Mouse (Mus musculus): Measurements from ENCODE around the gene Rfng. TPM values are rescaled to one million over a fixed set of nuclear protein-coding genes. Genes with fewer than 3 reads are reported as not detected.
"Not testable (repeated sequence)": the region's sequence is repeated elsewhere in the genome, so short reads cannot be mapped to it uniquely, and the experiment has no call there.

Gene Rfng
- polyA plus RNA-seq (2015; fragmentation: Nextera tagmentation; extraction: Ambion mirVana) = 98.0 and 98.5 TPM in 2 replicates

DNA sequence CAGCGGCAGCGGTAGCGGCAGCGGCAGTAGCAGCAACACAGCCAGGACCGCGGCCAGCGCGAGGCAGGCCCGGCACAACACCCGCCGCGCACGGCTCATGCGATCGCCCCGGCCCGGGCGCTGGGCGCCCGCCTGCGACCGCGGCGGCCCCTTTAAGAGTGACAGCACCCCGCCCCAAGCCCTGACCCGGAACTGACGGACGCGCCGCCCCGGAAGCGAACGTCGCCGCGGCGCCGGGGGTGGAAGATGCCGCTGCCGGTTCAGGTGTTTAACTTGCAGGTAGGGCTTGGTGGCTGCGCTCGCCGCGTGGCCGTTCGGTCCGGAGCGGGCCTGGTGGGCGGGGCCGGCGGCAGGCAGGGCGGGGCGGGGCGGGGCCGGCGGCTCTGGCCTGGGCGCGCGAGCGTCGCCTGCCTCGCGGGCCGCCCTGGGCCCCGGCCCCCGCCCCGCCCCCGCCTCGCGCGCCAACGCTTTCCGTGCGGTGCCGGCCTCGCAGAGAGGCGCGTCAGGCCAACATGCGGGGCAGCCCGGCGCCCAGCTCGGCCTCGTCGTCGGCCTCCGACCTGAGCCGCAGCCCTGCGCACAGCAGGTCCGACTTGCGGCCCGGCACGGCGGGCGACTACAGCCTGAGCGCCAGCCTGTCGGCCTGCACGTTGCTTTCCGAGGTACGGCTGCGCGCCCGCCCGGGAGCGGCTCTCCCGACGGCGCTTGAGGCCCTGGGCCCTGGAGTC is at the start of gene Rfng, which contains the start of gene Gps1:
TSS of gene Rfng (minus strand) at position 144 of the 728 bp plus-strand sequence.
TSS of gene Gps1 (plus strand) at position 209 of the 728 bp plus-strand sequence.
- no peaks in the 10 kb centered on the region for H3K27me3 ChIP-seq
- H3K9ac ChIP-seq = peak within 1 kb of the TSS; percentile 96
- peak within 1 kb of the TSS; percentile 87 for H3K27ac ChIP-seq
- peak; percentile 82 for ATAC-seq (ENCODE audit: low FRiP score)
- under 1% methylated on average over 91 of the region's 107 CpGs for WGBS
- H3K4me3 ChIP-seq = peak within 1 kb of the TSS; percentile 97
- H3K4me2 ChIP-seq = peak within 1 kb of the TSS; percentile 100
- H3K9me3 ChIP-seq = no peaks in the 10 kb centered on the region
- peaks cover 63% of the 10 kb centered on the region for H3K36me3 ChIP-seq
- peaks cover 29% of the 10 kb centered on the region for H3K4me1 ChIP-seq (replicated peaks)

DNA sequence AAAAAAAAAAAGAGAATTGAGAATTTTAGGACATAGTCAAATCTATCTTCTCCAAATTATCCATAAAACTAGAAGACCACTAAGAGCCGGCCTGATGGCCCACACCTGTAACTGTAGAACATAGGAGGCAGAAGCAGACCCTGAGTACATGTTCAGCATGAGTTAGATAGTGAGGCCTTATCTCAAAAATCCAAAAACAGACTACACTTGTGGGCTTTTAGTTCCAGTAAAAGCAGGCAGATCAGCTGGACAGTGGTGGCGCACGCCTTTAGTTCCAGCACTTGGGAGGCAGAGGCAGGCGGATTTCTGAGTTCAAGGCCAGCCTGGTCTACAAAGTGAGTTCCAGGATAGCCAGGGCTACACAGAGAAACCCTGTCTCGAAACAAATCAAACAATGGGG is 49.0 kb upstream of the Rfng start:
- H3K4me3 ChIP-seq; H3K4me2 ChIP-seq; ATAC-seq (ENCODE audit: low FRiP score); H3K36me3 ChIP-seq; H3K9ac ChIP-seq; H3K27me3 ChIP-seq; H3K9me3 ChIP-seq: not testable (repeated sequence)
- peak overlapping the region; percentile 66; the same call in 1 of the 2 replicates for H3K27ac ChIP-seq
- H3K4me1 ChIP-seq (replicated peaks) = peaks cover 13% of the 10 kb centered on the region
- WGBS = 92% methylated on average over 5 of the region's 5 CpGs

DNA sequence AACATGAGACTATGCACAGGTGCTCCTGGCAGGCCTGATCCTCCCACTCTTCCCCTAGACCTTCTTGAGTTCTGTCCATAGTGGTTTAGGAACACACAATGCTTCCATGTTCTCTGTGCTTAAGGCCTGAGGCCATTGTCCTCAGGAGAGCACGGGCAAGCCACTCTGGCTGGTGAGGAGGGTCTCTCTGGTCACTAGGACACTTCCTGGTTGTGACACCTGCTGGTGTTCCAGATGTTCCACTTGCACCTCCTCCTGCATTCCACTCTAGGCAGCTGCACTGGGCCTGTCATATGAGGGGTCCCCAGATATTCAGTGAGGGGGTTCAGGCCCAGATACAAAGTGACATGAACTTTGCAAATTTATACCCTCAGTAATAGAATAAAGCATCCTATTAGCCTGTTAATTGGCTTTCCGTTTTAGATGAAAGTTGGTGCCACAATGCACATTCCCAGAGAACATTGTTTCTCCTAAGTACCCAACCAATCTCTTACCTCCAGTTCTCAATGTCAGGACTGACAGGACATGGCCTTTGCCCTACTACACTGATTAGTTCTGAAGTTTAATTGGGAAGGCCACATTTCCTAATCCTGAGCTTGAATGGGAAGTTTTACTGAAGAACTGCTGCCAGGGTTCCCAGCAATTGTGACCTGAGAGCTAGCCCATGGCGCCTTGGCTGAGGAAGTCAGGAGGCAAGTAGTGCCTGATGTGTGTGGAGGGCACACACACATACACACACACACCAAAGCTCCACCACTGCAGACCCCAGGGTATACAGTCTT is 47.8 kb upstream of the Rfng start:
- no peak overlapping the region for H3K4me3 ChIP-seq
- no peaks in the 10 kb centered on the region for H3K36me3 ChIP-seq
- ATAC-seq (ENCODE audit: low FRiP score) = no peak
- no peak overlapping the region for H3K4me2 ChIP-seq
- H3K4me1 ChIP-seq (replicated peaks) = peaks cover 13% of the 10 kb centered on the region
- 89% methylated on average over 3 of the region's 3 CpGs for WGBS
- H3K9me3 ChIP-seq = no peaks in the 10 kb centered on the region
- H3K27me3 ChIP-seq = no peaks in the 10 kb centered on the region
- H3K27ac ChIP-seq = no peak overlapping the region
- H3K9ac ChIP-seq = no peak overlapping the region

GRCm38 (mm10) chr11:120830686-120831085 is 46.7 kb upstream of the Rfng start:
- no peak overlapping the region for H3K4me3 ChIP-seq
- 81% methylated on average over 12 of the region's 12 CpGs for WGBS
- no peak overlapping the region for H3K4me2 ChIP-seq
- peaks cover 23% of the 10 kb centered on the region for H3K4me1 ChIP-seq (replicated peaks)
- no peaks in the 10 kb centered on the region for H3K9me3 ChIP-seq
- H3K9ac ChIP-seq = 0 out of 2 replicates have a peak overlapping the region, but pooled peaks have one; percentile 29
- H3K36me3 ChIP-seq = no peaks in the 10 kb centered on the region
- no peak for ATAC-seq (ENCODE audit: low FRiP score)
- no peaks in the 10 kb centered on the region for H3K27me3 ChIP-seq
- H3K27ac ChIP-seq = no peak overlapping the region

GRCm38 (mm10) chr11:120829757-120830532 is 45.9 kb upstream of the Rfng start:
- Histone ChIP-seq H3K36me3 (no peaks in the 10 kb centered on the region), H3K9me3 (no peaks in the 10 kb centered on the region), H3K27me3 (no peaks in the 10 kb centered on the region), H3K9ac (peak overlapping the region; percentile 29; the same call in 1 of the 2 replicates), H3K4me3 (no peak overlapping the region), H3K4me2 (no peak overlapping the region), H3K4me1 (replicated peaks) (peaks cover 31% of the 10 kb centered on the region), H3K27ac (no peak overlapping the region)
- no peak for ATAC-seq (ENCODE audit: low FRiP score)
- WGBS = 90% methylated on average over 10 of the region's 10 CpGs

GRCm38 (mm10) chr11:120828416-120828815 is 44.4 kb upstream of the Rfng start:
- no peak overlapping the region for H3K9ac ChIP-seq
- H3K4me3 ChIP-seq = no peak overlapping the region
- H3K4me1 ChIP-seq (replicated peaks) = peaks cover 21% of the 10 kb centered on the region
- H3K27ac ChIP-seq = no peak overlapping the region
- H3K4me2 ChIP-seq = no peak overlapping the region
- 82% methylated on average over 4 of the region's 4 CpGs for WGBS
- no peaks in the 10 kb centered on the region for H3K36me3 ChIP-seq
- H3K27me3 ChIP-seq = no peaks in the 10 kb centered on the region
- no peak for ATAC-seq (ENCODE audit: low FRiP score)
- no peaks in the 10 kb centered on the region for H3K9me3 ChIP-seq

DNA sequence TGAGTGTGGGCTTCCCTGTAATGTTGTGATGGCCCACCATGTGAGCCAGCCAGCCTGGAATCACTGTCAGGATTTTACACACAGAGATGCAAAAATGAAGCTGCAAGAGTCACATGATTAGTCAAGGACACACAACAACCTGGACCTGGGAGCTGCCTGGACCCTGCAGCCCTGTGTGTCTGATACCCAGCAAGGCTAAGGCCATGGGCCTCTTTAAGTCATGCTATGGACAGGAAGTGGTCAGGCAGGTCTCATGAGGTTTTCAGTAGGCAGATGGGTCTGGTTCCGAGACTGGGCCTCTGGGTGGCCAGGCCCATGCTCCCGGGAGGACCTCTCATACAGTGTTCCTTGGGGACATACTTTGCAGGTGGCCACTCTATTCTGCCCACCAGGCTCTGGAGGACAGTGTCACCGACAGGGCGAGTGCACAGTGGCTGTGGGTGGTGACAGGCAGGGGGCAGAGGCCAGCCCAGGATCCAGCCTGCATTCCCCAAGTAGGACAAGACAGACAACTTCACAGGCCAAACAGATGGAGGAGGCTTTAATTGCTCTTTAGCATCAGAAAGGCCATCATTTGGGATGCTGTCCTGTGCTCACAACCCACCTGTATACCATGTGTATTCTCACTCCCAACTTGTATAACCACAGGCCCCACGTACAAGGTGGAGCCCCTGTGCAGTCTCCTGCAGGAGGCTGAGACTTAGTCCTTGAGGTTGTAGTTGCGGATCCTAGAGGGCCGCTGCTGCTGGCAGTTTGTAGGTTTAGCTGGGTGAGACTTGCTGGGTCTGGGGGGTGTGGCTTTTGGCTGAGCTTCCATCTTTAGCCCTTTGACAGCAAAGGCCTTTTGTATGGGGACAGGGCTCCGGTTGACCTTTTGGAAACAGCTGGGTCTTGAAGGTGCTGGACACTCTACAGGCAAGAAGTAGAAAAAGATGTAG is 42.3 kb upstream of the Rfng start:
- Histone ChIP-seq H3K36me3 (peaks cover 11% of the 10 kb centered on the region), H3K9me3 (no peaks in the 10 kb centered on the region), H3K9ac (peak overlapping the region; percentile 98), H3K4me2 (no peak overlapping the region), H3K4me1 (replicated peaks) (peaks cover 40% of the 10 kb centered on the region), H3K27ac (peak overlapping the region; percentile 100), H3K4me3 (no peak overlapping the region), H3K27me3 (no peaks in the 10 kb centered on the region)
- WGBS = 77% methylated on average over 8 of the region's 8 CpGs
- ATAC-seq (ENCODE audit: low FRiP score) = no peak

DNA sequence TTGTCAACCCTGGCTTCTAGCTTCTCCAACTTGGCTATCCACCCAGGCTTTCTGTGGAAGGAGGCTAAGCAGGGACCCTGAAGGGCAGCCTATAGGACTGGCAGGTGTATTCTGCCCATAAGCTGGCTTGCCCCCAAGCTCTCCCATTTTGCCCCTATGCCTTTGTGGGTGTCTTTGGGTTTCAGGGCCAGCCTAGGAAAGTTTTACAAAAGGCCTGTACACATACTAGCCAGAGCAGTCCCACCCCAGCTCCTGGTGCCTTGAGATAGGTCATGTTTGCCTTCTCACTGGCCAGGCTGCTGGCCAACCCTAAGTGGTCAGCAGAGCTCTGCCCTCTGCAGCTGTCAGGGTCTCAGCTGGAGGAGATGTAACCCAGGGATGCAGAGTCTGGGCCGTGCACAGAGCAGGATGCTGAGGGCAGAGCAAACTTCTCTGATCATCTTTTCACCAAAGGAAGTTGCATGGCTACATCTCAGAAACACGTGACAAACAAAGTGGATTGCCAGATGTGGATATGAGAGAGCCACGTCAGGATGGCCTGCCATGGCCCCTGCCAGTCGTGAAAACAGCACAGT is 41.4 kb upstream of the Rfng start:
- Histone ChIP-seq H3K4me3 (peak overlapping the region; percentile 91), H3K4me1 (replicated peaks) (peaks cover 49% of the 10 kb centered on the region), H3K9ac (peak overlapping the region; percentile 98), H3K27me3 (no peaks in the 10 kb centered on the region), H3K27ac (peak overlapping the region; percentile 100), H3K9me3 (no peaks in the 10 kb centered on the region), H3K36me3 (peaks cover 20% of the 10 kb centered on the region), H3K4me2 (peak overlapping the region; percentile 99)
- 39% methylated on average over 4 of the region's 4 CpGs for WGBS
- ATAC-seq (ENCODE audit: low FRiP score) = no peak

DNA sequence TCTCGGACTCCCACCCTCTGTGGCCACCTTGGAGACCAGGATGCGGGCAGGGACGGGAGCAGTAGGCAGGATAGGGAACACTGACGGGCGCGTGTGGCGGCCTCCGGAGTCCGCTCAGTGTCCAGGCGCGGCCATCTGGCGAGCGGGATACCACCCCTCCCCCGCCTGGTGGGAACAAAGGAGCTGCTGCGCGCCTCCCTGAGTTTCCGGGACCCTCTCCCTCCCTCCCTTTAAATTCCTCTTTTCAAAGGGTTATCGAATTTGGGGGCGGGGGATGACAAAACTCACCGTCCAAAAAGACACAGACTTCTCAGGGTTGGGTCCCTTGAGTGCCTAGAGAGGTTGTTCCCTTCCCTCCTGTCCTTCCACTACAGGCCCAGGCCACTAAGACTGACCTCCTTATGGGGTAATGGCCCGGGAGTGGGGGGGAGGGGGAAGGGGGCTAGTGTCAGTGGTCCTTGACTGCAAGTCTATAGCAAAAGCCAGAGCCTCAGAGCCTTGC is 40.8 kb upstream of the Rfng start:
- Histone ChIP-seq H3K4me2 (peak overlapping the region; percentile 99), H3K9ac (peak overlapping the region; percentile 98), H3K36me3 (peaks cover 25% of the 10 kb centered on the region), H3K4me1 (replicated peaks) (peaks cover 51% of the 10 kb centered on the region), H3K9me3 (no peaks in the 10 kb centered on the region), H3K4me3 (peak overlapping the region; percentile 91), H3K27ac (peak overlapping the region; percentile 100), H3K27me3 (no peaks in the 10 kb centered on the region)
- WGBS = under 1% methylated on average over 21 of the region's 21 CpGs
- peak; percentile 4; the same call in 1 of the 2 replicates for ATAC-seq (ENCODE audit: low FRiP score)

DNA sequence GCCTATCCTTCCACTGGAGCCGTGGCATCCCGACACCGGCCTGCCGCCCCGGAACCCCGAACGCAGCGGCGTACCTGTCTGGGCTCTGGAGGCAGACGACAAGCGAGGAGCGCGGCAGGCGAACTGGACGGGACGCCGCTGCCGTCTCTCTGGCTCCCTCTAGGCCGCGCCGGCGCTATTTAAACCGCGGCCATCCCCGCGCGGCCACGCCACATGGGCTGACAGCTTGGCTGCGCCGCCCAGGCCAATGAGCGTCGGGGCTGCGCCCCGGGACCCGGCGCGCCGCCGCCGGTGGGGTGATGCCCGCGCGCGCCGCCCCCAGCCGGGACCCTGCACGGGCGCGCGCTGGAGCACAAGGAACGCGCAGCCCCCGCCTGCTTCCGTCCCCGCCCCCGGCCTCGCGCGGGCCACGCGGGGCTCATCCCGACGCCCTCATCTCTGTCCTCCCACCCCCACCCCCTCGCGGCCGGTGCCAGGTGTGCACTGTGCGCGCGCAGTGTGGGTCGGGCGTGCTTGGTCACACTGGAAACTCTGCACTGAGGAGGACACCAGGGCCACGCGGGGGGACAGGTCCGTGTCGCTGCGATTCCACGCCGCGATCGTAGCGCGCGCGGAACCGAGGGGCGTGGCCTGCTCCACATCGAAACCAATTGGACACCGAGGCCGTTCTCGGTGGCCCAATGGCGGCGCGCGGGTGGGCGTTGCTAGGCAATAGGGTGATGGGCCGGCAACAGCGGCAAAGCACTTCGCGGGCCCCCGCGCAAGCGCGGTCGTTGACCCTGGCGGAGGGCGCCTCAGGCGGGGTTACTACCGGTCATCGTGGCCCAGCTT is 40.2 kb upstream of the Rfng start, which contains the start of gene Fasn:
TSS of gene Fasn (minus strand) at position 592 of the 831 bp plus-strand sequence.
- peaks cover 51% of the 10 kb centered on the region for H3K4me1 ChIP-seq (replicated peaks)
- peak within 1 kb of the TSS; percentile 91 for H3K4me3 ChIP-seq
- peaks cover 32% of the 10 kb centered on the region for H3K36me3 ChIP-seq
- peak within 1 kb of the TSS; percentile 98 for H3K9ac ChIP-seq
- peak; percentile 92 for ATAC-seq (ENCODE audit: low FRiP score)
- H3K4me2 ChIP-seq = peak within 1 kb of the TSS; percentile 99
- H3K27ac ChIP-seq = peak within 1 kb of the TSS; percentile 100
- under 1% methylated on average over 103 of the region's 109 CpGs for WGBS
- no peaks in the 10 kb centered on the region for H3K27me3 ChIP-seq
- no peaks in the 10 kb centered on the region for H3K9me3 ChIP-seq
